Mouse (Mus musculus) neural tube, embryonic 14.5 days (tissue): ENCODE results near the gene Agrn. TPM values are rescaled to one million over a fixed set of nuclear protein-coding genes. Genes with fewer than 3 reads are reported as not detected.

Experiments
- ATAC-seq: fragments of 200-750 bp; cut with Nextera tagmentation; 2 replicates; pipeline ENCODE4 v1.8.0; 2017; ENCODE audit warnings: low read depth, mild to moderate bottlenecking, moderate TSS enrichment, moderate library complexity
- H3K27ac ChIP-seq: fragments of 300-500 bp; sonication (generic); 2 replicates; pipeline ENCODE4 v1.5.1; 2014; ENCODE audit warnings: low read depth, mild to moderate bottlenecking, control low read depth, low read length, moderate library complexity, mixed read lengths
- H3K27me3 ChIP-seq: fragments of 300-500 bp; sonication (generic); 2 replicates; pipeline ENCODE4 v1.6.1; 2014; ENCODE audit warnings: low read length; ENCODE audit not compliant: control insufficient read depth, insufficient read depth
- H3K36me3 ChIP-seq: fragments of 300-500 bp; sonication (generic); 2 replicates; pipeline ENCODE4 v1.6.1; 2014; ENCODE audit warnings: low read length, mixed read lengths; ENCODE audit not compliant: control insufficient read depth, insufficient read depth
- H3K4me1 ChIP-seq: fragments of 300-500 bp; sonication (generic); 2 replicates; pipeline ENCODE4 v1.6.1; 2014; ENCODE audit warnings: low read length; ENCODE audit not compliant: control insufficient read depth, insufficient read depth
- H3K4me2 ChIP-seq: fragments of 300-500 bp; sonication (generic); 2 replicates; pipeline ENCODE4 v1.6.1; 2014; ENCODE audit warnings: mild to moderate bottlenecking, low read depth, low read length, control low read depth
- H3K4me3 ChIP-seq: fragments of 300-500 bp; sonication (generic); 2 replicates; pipeline ENCODE4 v1.5.1; 2014; ENCODE audit warnings: low read depth, low read length, control low read depth, mixed read lengths
- H3K9ac ChIP-seq: fragments of 300-500 bp; sonication (generic); replicated peaks from 2 replicates; pipeline ENCODE4 v1.6.1; 2014; ENCODE audit warnings: low read depth, mild to moderate bottlenecking, control low read depth, low read length, mixed read lengths
- H3K9me3 ChIP-seq: fragments of 300-500 bp; sonication (generic); 2 replicates; pipeline ENCODE4 v1.6.1; 2016; ENCODE audit warnings: low read length; ENCODE audit not compliant: control insufficient read depth
- WGBS: fragments of 180-500 bp; shearing (Covaris S2); extraction: QIAGEN DNeasy Blood & Tissue Kit; methylation state at CpG from one replicate; pipeline ENCODE4 v1.1.7; 2014; 5-methylcytosine and 5-hydroxymethylcytosine counted together
- microRNA-seq: library from miRNA; unstranded; fragments of <30 nt; microRNA quantifications from one replicate; pipeline ENCODE4, GENCODE M21; 2016
- polyA plus RNA-seq: library from polyadenylated mRNA; unstranded; fragments of >200 nt; fragmentation: Nextera tagmentation; extraction: Ambion mirVana; gene quantifications from 2 replicates; pipeline ENCODE4 v1.2.1, GENCODE M21; 2014

The Agrn gene
- polyA plus RNA-seq, 1 experiment from 2014 or later, result 100 TPM

GRCm38 (mm10) chr4:156124077-156124476 lies 73.2 kb downstream of the Agrn start:
- Histone ChIP-seq H3K27ac (no peak overlapping the region), H3K9me3 (no peaks in the 10 kb centered on the region), H3K36me3 (peaks cover 62% of the 10 kb centered on the region), H3K9ac (no peak overlapping the region), H3K27me3 (no peaks in the 10 kb centered on the region), H3K4me2 (no peak overlapping the region), H3K4me1 (no peaks in the 10 kb centered on the region), H3K4me3 (no peak overlapping the region)
- no peak for ATAC-seq
- 97% methylated on average over 7 of the region's 7 CpGs for WGBS

Small RNAs within 50 kb of the gene (microRNA-seq; reads per million reads assigned to microRNA genes)
- gene Mir7658, result 2.6 reads per million

Other genes with a start within 250 kb of the Agrn start
- gene C1qtnf12, start 235.2 kb downstream of the Agrn start, polyA plus RNA-seq, result 10.5 and 11.5 TPM in 2 replicates
- gene B3galt6, start 204.8 kb downstream of the Agrn start, polyA plus RNA-seq, result 37.4 and 38.1 TPM in 2 replicates
- 123 and 125 TPM in 2 replicates for gene Sdf4, start 204.6 kb downstream of the Agrn start, polyA plus RNA-seq
- gene Tnfrsf4, start 183.6 kb downstream of the Agrn start, polyA plus RNA-seq, result 0.20 and 0.70 TPM in 2 replicates
- 1.5 and 2.7 TPM in 2 replicates for gene Tnfrsf18, start 171.3 kb downstream of the Agrn start, polyA plus RNA-seq
- gene Ttll10, start 138.1 kb downstream of the Agrn start, polyA plus RNA-seq, result not detected in 2 replicates
- 32.1 and 32.4 TPM in 2 replicates for gene 9430015G10Rik, start 87.5 kb downstream of the Agrn start, polyA plus RNA-seq
- gene Rnf223, start 67.0 kb downstream of the Agrn start, polyA plus RNA-seq, result 0.61 and 0.64 TPM in 2 replicates
- 0.50 and 1.2 TPM in 2 replicates for gene Isg15, start 3.3 kb upstream of the Agrn start, polyA plus RNA-seq
- gene AW011738, start 5.8 kb upstream of the Agrn start, polyA plus RNA-seq, result 1.8 TPM in 2 replicates
- gene Perm1, start 18.4 kb upstream of the Agrn start, polyA plus RNA-seq, result 2.2 and 2.9 TPM in 2 replicates
- gene Plekhn1, start 37.4 kb upstream of the Agrn start, polyA plus RNA-seq, result 30.7 and 31.6 TPM in 2 replicates
- 50.1 and 53.2 TPM in 2 replicates for gene Noc2l, start 38.5 kb upstream of the Agrn start, polyA plus RNA-seq
- gene Samd11, start 58.2 kb upstream of the Agrn start, polyA plus RNA-seq, result 1.9 and 3.1 TPM in 2 replicates
- gene Vmn2r-ps159, start 133.6 kb upstream of the Agrn start, polyA plus RNA-seq, result not detected in 2 replicates